Mouse (Mus musculus): ENCODE measurements around the gene Pou2f2. TPM values are rescaled to one million over a fixed set of nuclear protein-coding genes. Genes with fewer than 3 reads are reported as not detected.

The Pou2f2 gene
- total RNA-seq, 1 experiment from 2014 or later, result 0.96 TPM

- no peak for DNase-seq
These were observed 29.3 kb downstream of the Pou2f2 start for GRCm38 (mm10) chr7:25150151-25150663.

GRCm38 (mm10) chr7:25145896-25146295 is 33.6 kb downstream of the Pou2f2 start:
- DNase-seq, result peak; percentile 49

GRCm38 (mm10) chr7:25141761-25142160 is 37.8 kb downstream of the Pou2f2 start:
- DNase-seq, result peak; percentile 84

- DNase-seq, result no peak
These were observed 42.0 kb downstream of the Pou2f2 start for GRCm38 (mm10) chr7:25137553-25137952.

- peak; percentile 90 for DNase-seq
These were observed 46.2 kb downstream of the Pou2f2 start for GRCm38 (mm10) chr7:25133092-25134049.

- peak; percentile 40 for DNase-seq
These were observed 47.1 kb downstream of the Pou2f2 start for GRCm38 (mm10) chr7:25132318-25132960.

GRCm38 (mm10) chr7:25131247-25131646 is 48.3 kb downstream of the Pou2f2 start:
- DNase-seq, result no peak

- no peak for DNase-seq
These were observed 49.0 kb downstream of the Pou2f2 start for GRCm38 (mm10) chr7:25130565-25130964.

- no peak for DNase-seq
These were observed 50.0 kb downstream of the Pou2f2 start for GRCm38 (mm10) chr7:25129390-25129979.

- DNase-seq, result no peak
These were observed 51.6 kb downstream of the Pou2f2 start for GRCm38 (mm10) chr7:25127971-25128370.

- no peak for DNase-seq
These were observed 53.7 kb downstream of the Pou2f2 start for GRCm38 (mm10) chr7:25125716-25126281.

GRCm38 (mm10) chr7:25121240-25121786 is 58.2 kb downstream of the Pou2f2 start:
- no peak for DNase-seq

GRCm38 (mm10) chr7:25120061-25120834 is 59.3 kb downstream of the Pou2f2 start:
- peak; percentile 58 for DNase-seq

- no peak for DNase-seq
These were observed 66.4 kb downstream of the Pou2f2 start for GRCm38 (mm10) chr7:25112956-25113603.

- DNase-seq, result no peak
These were observed 67.2 kb downstream of the Pou2f2 start for GRCm38 (mm10) chr7:25112178-25112955.

GRCm38 (mm10) chr7:25110336-25110735 is 69.2 kb downstream of the Pou2f2 start:
- DNase-seq, result no peak

GRCm38 (mm10) chr7:25109355-25109754 is 70.2 kb downstream of the Pou2f2 start:
- DNase-seq, result peak; percentile 37

- no peak for DNase-seq
These were observed 72.6 kb downstream of the Pou2f2 start for GRCm38 (mm10) chr7:25106790-25107502.
